Mouse (Mus musculus) stomach, postnatal 0 days (tissue): Measurements from ENCODE around the gene Armc9.

Source experiments
- CTCF ChIP-seq: IDR thresholded peaks from 2 replicates; pipeline ENCODE4 v1.5.1; 2016; ENCODE audit warnings: antibody characterized with exemption, low read depth, mild to moderate bottlenecking, moderate library complexity
- EP300 ChIP-seq: optimal IDR thresholded peaks from 2 replicates; pipeline ENCODE3; 2016; ENCODE audit warnings: antibody characterized with exemption

- TF ChIP-seq CTCF (no peak), EP300 (no peak)
Measured at GRCm38 (mm10) chr1:86239871-86240270, 85.3 kb downstream of the Armc9 start.
